Comparison of ENCODE assay signal across 30 mouse cellular contexts in the genomic region with DNA sequence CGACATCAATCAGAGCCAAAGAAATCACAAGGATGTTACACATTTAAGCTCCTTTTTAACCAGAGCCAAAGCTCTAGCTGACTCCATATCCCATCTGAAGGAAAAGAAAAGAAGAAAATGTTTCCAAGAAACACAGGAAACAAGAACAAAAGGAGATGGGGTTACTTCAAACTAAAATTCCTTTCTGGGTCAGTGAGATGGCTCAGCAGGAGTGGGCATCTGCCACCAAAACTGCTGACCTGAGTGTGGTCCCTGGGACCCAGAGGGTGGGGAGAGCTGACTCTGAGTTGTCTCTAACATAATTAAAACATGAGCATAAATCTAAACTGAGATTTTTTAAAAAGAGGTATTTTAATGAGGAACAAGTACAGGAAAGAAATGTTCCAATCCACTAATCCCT. TPM values are rescaled to one million over a fixed set of nuclear protein-coding genes. Genes with fewer than 3 reads are reported as not detected.
"Had no signal": no experiment of that assay in that cellular context is flagged by ENCODE, and none has a peak within 500 bp of the region (broad histone marks: within the 10 kb centered on the region; RNA-seq: fewer than 3 reads in every experiment).

No protein-coding gene starts in this region.

- H3K4me3 ChIP-seq: kidney, embryonic 15.5 days; liver, embryonic 13.5 days; midbrain, embryonic 12.5 days; midbrain, embryonic 15.5 days; myocyte; neural tube, embryonic 13.5 days had no signal

- H3K9me3 ChIP-seq: kidney, embryonic 15.5 days; liver, embryonic 13.5 days; midbrain, embryonic 12.5 days; midbrain, embryonic 15.5 days; neural tube, embryonic 13.5 days had no signal

- H3K9ac ChIP-seq: kidney, embryonic 15.5 days; liver, embryonic 13.5 days; midbrain, embryonic 12.5 days; midbrain, embryonic 15.5 days; neural tube, embryonic 13.5 days had no signal

- H3K27me3 ChIP-seq: kidney, embryonic 15.5 days; liver, embryonic 13.5 days; midbrain, embryonic 12.5 days; midbrain, embryonic 15.5 days; neural tube, embryonic 13.5 days had no signal

- H3K4me1 ChIP-seq: kidney, embryonic 15.5 days; liver, embryonic 13.5 days; midbrain, embryonic 12.5 days; midbrain, embryonic 15.5 days had no signal

- ATAC-seq: midbrain, embryonic 15.5 days had no signal

- DNase-seq: kidney, adult 8-10 months; kidney, postnatal 10 days; kidney, postnatal 36 days; layer of hippocampus, adult 9-11 months; liver, embryonic 13.5 days; lung, adult 2 months; lung, postnatal 14 days; lung, postnatal 4 days; retina, postnatal 1 day; thymus, adult 18-20 months; thymus, postnatal 36 days had no signal

- H3K4me2 ChIP-seq: kidney, embryonic 15.5 days; liver, embryonic 13.5 days; midbrain, embryonic 12.5 days; midbrain, embryonic 15.5 days; neural tube, embryonic 13.5 days had no signal

- H3K27ac ChIP-seq: kidney, embryonic 15.5 days; liver, embryonic 13.5 days; midbrain, embryonic 12.5 days; midbrain, embryonic 15.5 days; neural tube, embryonic 13.5 days had no signal

RNA-seq across cellular contexts. Expression of a gene that starts 38.2 kb away (rescaled TPM):
- total RNA-seq: layer of hippocampus, postnatal 25 days; left cerebral cortex, adult 18-20 months; left cerebral cortex, postnatal 25 days; liver, adult 2 months; megakaryocyte progenitor cell, adult 5-6 weeks; megakaryocyte-erythroid progenitor cell, adult 5-6 weeks; monocyte, adult 5-6 weeks; neutrophil, adult 5-6 weeks had no signal
- polyA plus RNA-seq: liver, adult 2 months; liver, embryonic 13.5 days; liver, embryonic 16.5 days; lung, adult 2 months; midbrain, embryonic 15.5 days; myocyte; neural tube, embryonic 13.5 days; small intestine, adult 2 months; spleen, adult 2 months; stomach, embryonic 16.5 days; testis, adult 2 months; urinary bladder, adult 2 months had no signal
